Mouse (Mus musculus) kidney, postnatal 0 days (tissue): ENCODE measurements at regions not wholly inside any gene's neighbourhood (a gene's known extent, or its start where the extent isn't known, plus 50 kb on each side); places are given as distances from the start of the nearest gene placed in this dataset.

Experiments used
- ATAC-seq: fragments of 200-750 bp; cut with Nextera tagmentation; replicated peaks from 2 replicates; pipeline ENCODE4 v1.8.0; 2017; ENCODE audit warnings: low read depth, moderate number of reproducible peaks, moderate TSS enrichment, moderate library complexity; ENCODE audit not compliant: low FRiP score
- DNase-seq: peaks from one replicate; pipeline ENCODE4 v3.0.0-alpha.2; 2016; ENCODE audit warnings: low spot score
- H3K27ac ChIP-seq: fragments of 300-500 bp; sonication (generic); 2 replicates; pipeline ENCODE4 v1.5.1; 2014; ENCODE audit warnings: mild to moderate bottlenecking
- H3K27me3 ChIP-seq: fragments of 300-500 bp; sonication (generic); 2 replicates; pipeline ENCODE4 v1.6.1; 2014; ENCODE audit warnings: low read length, mixed read lengths; ENCODE audit not compliant: insufficient read depth
- H3K36me3 ChIP-seq: fragments of 300-500 bp; sonication (generic); 2 replicates; pipeline ENCODE4 v1.6.1; 2014; ENCODE audit warnings: low read length, mixed read lengths; ENCODE audit not compliant: insufficient read depth
- H3K4me1 ChIP-seq: fragments of 300-500 bp; sonication (generic); replicated peaks from 2 replicates; pipeline ENCODE4 v1.6.1; 2014; ENCODE audit warnings: antibody characterized with exemption, low read length, mixed read lengths; ENCODE audit not compliant: insufficient read depth
- H3K4me2 ChIP-seq: fragments of 300-500 bp; sonication (generic); 2 replicates; pipeline ENCODE4 v1.6.1; 2014; ENCODE audit warnings: mild to moderate bottlenecking, low read length, moderate library complexity, mixed read lengths
- H3K4me3 ChIP-seq: fragments of 300-500 bp; sonication (generic); replicated peaks from 2 replicates; pipeline ENCODE4 v1.5.1; 2014; ENCODE audit warnings: low read depth, low read length
- H3K9ac ChIP-seq: fragments of 300-500 bp; sonication (generic); 2 replicates; pipeline ENCODE4 v1.6.1; 2014; ENCODE audit warnings: low read depth, low read length
- H3K9me3 ChIP-seq: fragments of 300-500 bp; sonication (generic); replicated peaks from 2 replicates; pipeline ENCODE4 v1.6.1; 2016; ENCODE audit warnings: low read length, inconsistent platforms, mixed read lengths
- CTCF ChIP-seq: IDR thresholded peaks from 2 replicates; pipeline ENCODE4 v1.5.1; 2016; ENCODE audit warnings: antibody characterized with exemption, low read depth, mild to moderate bottlenecking, moderate library complexity
- WGBS: fragments of 180-500 bp; shearing (Covaris S2); extraction: QIAGEN DNeasy Blood & Tissue Kit; methylation state at CpG from one replicate; pipeline ENCODE4 v1.1.7; 2014; 5-methylcytosine and 5-hydroxymethylcytosine counted together

- no peak for TF ChIP-seq CTCF
Measured at GRCm38 (mm10) chr4:48725660-48726348, 62.5 kb downstream of the Cavin4 start.

GRCm38 (mm10) chr4:48726349-48726835 is 63.1 kb downstream of the Cavin4 start:
- Histone ChIP-seq H3K36me3 (no peaks in the 10 kb centered on the region), H3K9me3 (no peaks in the 10 kb centered on the region), H3K4me2 (no peak overlapping the region), H3K9ac (no peak overlapping the region), H3K27ac (no peak overlapping the region), H3K4me3 (no peak overlapping the region), H3K27me3 (no peaks in the 10 kb centered on the region), H3K4me1 (no peaks in the 10 kb centered on the region)
- ATAC-seq (no peak), DNase-seq (no peak)
- WGBS, result 82% methylated on average over 11 of the region's 11 CpGs
- no peak for TF ChIP-seq CTCF

More at GRCm38 (mm10) chr4:48725660-48726348, 62.5 kb downstream of the Cavin4 start:
- no peaks in the 10 kb centered on the region for H3K27me3 ChIP-seq
- no peaks in the 10 kb centered on the region for H3K36me3 ChIP-seq
- H3K4me2 ChIP-seq, result no peak overlapping the region
- no peak for DNase-seq
- H3K9ac ChIP-seq, result no peak overlapping the region
- H3K27ac ChIP-seq, result no peak overlapping the region
- no peak overlapping the region for H3K4me3 ChIP-seq
- no peak for ATAC-seq
- H3K4me1 ChIP-seq, result no peaks in the 10 kb centered on the region
- WGBS, result 59% methylated on average over 13 of the region's 13 CpGs
- H3K9me3 ChIP-seq, result no peaks in the 10 kb centered on the region

GRCm38 (mm10) chr4:48734854-48735564 is 71.7 kb downstream of the Cavin4 start:
- TF ChIP-seq CTCF, result no peak
- no peaks in the 10 kb centered on the region for H3K4me1 ChIP-seq
- H3K9ac ChIP-seq, result no peak overlapping the region
- no peak overlapping the region for H3K27ac ChIP-seq
- no peaks in the 10 kb centered on the region for H3K36me3 ChIP-seq
- no peaks in the 10 kb centered on the region for H3K9me3 ChIP-seq
- no peaks in the 10 kb centered on the region for H3K27me3 ChIP-seq
- H3K4me2 ChIP-seq, result no peak overlapping the region
- H3K4me3 ChIP-seq, result no peak overlapping the region
- WGBS, result 62% methylated on average over 10 of the region's 10 CpGs
- DNase-seq, result no peak
- no peak for ATAC-seq

GRCm38 (mm10) chr4:48746237-48746636 is 82.9 kb downstream of the Cavin4 start:
- peak; percentile 43 for DNase-seq
- WGBS, result 52% methylated on average over 3 of the region's 3 CpGs

GRCm38 (mm10) chr4:48749566-48749965 is 86.3 kb downstream of the Cavin4 start:
- Histone ChIP-seq H3K9me3 (no peaks in the 10 kb centered on the region), H3K4me1 (no peaks in the 10 kb centered on the region), H3K4me3 (no peak overlapping the region), H3K9ac (no peak overlapping the region), H3K27ac (no peak overlapping the region), H3K27me3 (no peaks in the 10 kb centered on the region), H3K36me3 (no peaks in the 10 kb centered on the region), H3K4me2 (no peak overlapping the region)
- TF ChIP-seq CTCF, result no peak
- WGBS, result 83% methylated on average over 7 of the region's 7 CpGs
- no peak for ATAC-seq
- no peak for DNase-seq

More at GRCm38 (mm10) chr4:48746237-48746636, 82.9 kb downstream of the Cavin4 start:
- Histone ChIP-seq H3K36me3 (no peaks in the 10 kb centered on the region), H3K4me2 (no peak overlapping the region), H3K27me3 (no peaks in the 10 kb centered on the region), H3K9me3 (no peaks in the 10 kb centered on the region), H3K4me3 (no peak overlapping the region), H3K4me1 (no peaks in the 10 kb centered on the region), H3K9ac (no peak overlapping the region), H3K27ac (no peak overlapping the region)
- no peak for ATAC-seq
- TF ChIP-seq CTCF, result no peak

GRCm38 (mm10) chr4:48750087-48750486 is 86.8 kb downstream of the Cavin4 start:
- 75% methylated on average over 5 of the region's 5 CpGs for WGBS
- Histone ChIP-seq H3K36me3 (no peaks in the 10 kb centered on the region), H3K4me2 (no peak overlapping the region), H3K27ac (no peak overlapping the region), H3K4me3 (no peak overlapping the region), H3K9ac (no peak overlapping the region), H3K27me3 (no peaks in the 10 kb centered on the region), H3K4me1 (no peaks in the 10 kb centered on the region), H3K9me3 (no peaks in the 10 kb centered on the region)
- ATAC-seq, result no peak
- peak; percentile 52 for DNase-seq
- no peak for TF ChIP-seq CTCF
